In genomic region chr2:143992977-143993376, GRCm38 (mm10) we compare ENCODE assay signal across 23 mouse cellular contexts. TPM values are rescaled to one million over a fixed set of nuclear protein-coding genes. Genes with fewer than 3 reads are reported as not detected.
"Had no signal": no experiment of that assay in that cellular context is flagged by ENCODE, and none has a peak within 500 bp of the region (broad histone marks: within the 10 kb centered on the region; RNA-seq: fewer than 3 reads in every experiment).

No protein-coding gene starts in this region.

- ATAC-seq: liver, embryonic 12.5 days; midbrain, embryonic 13.5 days had no signal

- H3K9ac ChIP-seq: liver, embryonic 12.5 days; lung, embryonic 15.5 days; midbrain, embryonic 13.5 days; neural tube, embryonic 15.5 days had no signal

- H3K4me1 ChIP-seq: limb, embryonic 10.5 days had no signal

- H3K9me3 ChIP-seq: limb, embryonic 10.5 days; liver, embryonic 12.5 days; lung, embryonic 15.5 days; midbrain, embryonic 13.5 days; neural tube, embryonic 15.5 days had no signal

- H3K4me2 ChIP-seq: liver, embryonic 12.5 days; lung, embryonic 15.5 days; midbrain, embryonic 13.5 days; neural tube, embryonic 15.5 days had no signal

- H3K36me3 ChIP-seq: midbrain, embryonic 13.5 days; neural tube, embryonic 15.5 days had no signal

- H3K4me3 ChIP-seq: limb, embryonic 10.5 days; liver, embryonic 12.5 days; lung, embryonic 15.5 days; midbrain, embryonic 13.5 days; neural tube, embryonic 15.5 days had no signal

- H3K27me3 ChIP-seq: liver, embryonic 12.5 days; lung, embryonic 15.5 days; midbrain, embryonic 13.5 days; neural tube, embryonic 15.5 days had no signal

- H3K27ac ChIP-seq: limb, embryonic 10.5 days; liver, embryonic 12.5 days; macrophage; midbrain, embryonic 13.5 days; neural tube, embryonic 15.5 days had no signal

- DNase-seq: kidney, postnatal 10 days; lung, postnatal 14 days; right cerebral cortex, adult 18-20 months; right cerebral cortex, postnatal 25 days; thymus, postnatal 4 days had no signal

RNA-seq across cellular contexts. Expression of gene Banf2, which starts 39.9 kb away (rescaled TPM):
- total RNA-seq: layer of hippocampus, adult 8-10 months; layer of hippocampus, postnatal 14 days; left cerebral cortex, adult 18-20 months; left cerebral cortex, postnatal 10 days; midbrain, postnatal 0 days had no signal
- polyA plus RNA-seq: kidney, embryonic 14.5 days; large intestine, adult 2 months; limb, embryonic 10.5 days; limb, embryonic 14.5 days; liver, embryonic 12.5 days; liver, embryonic 16.5 days; lung, embryonic 15.5 days; macrophage; midbrain, embryonic 13.5 days; midbrain, postnatal 0 days; neural tube, embryonic 11.5 days; neural tube, embryonic 15.5 days; small intestine, adult 2 months; stomach, embryonic 16.5 days had no signal
